Mouse (Mus musculus) right cerebral cortex, postnatal 25 days (tissue): ENCODE results near the gene Timp3.

Experiments
- DNase-seq: peaks from one replicate; pipeline ENCODE4 v3.0.0; 2022

The Timp3 gene

DNA sequence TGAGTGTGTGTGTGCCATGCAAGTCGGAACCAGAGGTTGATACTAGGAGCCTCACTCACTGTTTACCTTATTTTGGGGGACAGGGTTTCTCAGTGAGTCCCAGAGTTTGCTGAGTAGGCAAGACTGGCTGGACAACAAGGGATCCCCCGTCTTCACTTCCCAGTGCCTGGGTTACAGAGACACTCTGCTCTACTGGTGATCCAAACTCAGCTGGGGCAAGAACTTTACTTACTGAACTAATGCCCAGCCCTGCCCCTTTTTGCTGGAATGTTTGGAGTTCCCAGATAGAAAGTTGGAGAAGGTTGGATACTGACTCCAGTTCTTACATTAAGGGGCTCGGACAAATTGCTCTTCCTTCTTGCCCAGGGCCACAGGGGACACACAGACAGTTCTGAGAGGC lies 89.2 kb downstream of the Timp3 start:
- DNase-seq: no peak

DNA sequence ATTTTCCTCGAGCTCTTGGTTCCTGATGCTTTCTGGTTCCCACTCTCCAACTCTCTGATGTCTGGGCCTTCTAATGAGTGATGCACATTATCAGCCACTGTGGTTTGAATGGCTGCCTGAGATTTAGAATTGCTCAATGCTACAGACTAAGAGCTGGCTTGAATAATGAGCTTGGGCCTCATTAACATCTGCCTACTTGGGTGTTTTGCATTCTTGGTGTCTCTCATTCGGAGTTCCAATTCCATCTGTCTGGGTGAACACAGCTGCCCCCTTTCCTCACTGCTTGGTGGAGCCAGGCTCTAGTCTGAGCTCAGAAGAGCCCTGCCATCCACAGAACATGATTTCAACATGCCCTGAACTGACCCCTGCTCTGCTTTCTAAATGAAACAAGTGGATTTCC lies 89.7 kb downstream of the Timp3 start:
- DNase-seq: no peak

DNA sequence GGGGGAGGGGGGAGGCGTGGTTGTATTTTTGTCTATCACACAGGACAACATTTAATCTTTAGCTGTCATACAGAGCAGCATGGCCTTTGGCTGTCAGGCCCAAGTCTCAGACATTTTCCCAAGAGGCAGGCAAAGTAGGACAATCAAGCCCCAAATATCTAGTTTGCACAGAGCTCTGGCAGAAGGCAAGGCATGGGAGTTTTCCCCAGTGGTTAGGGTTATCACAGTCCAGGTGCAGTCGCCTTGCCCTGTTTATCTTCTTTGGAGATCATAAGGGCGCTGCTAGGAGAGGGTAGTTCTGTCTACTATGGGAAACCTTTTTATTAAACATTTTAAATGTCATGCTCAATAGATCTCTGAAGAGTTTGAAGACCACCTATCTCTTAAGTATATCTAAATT lies 92.2 kb downstream of the Timp3 start:
- no peak for DNase-seq

DNA sequence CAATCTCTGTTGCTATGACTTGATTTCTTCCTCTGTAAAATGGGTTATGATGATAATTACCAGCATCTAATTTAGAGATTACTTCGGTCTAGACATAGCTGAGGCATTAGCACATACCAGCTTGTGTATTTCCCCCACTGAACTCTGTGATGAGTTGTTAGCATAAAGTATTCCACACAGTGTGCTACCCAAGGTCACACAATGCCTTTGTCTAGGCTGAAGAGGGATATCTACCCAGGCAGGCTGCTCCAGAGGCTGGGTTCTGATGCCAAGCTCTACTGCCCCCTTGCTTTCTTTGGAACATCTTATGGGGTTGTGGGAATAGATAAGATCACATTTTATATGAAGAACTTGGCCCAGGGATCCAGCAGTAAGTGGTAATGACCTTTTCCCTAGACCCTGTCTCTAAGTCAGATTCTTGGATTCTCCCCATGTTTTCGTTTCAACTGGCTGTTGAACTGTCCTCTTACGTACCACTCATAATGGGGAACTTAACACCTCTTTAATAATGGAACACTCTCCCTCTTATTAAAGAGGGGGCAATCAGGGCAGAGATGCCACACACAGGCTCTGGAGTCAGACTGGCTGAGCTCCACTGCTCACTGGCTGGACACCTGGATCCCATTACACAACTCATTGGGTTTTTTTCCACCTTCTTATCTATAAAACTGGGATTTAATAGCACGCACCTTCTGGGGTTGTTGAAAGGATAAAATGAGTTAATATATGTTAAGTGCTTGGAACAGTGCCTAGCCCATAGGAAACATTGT lies 97.6 kb downstream of the Timp3 start:
- no peak for DNase-seq

GRCm38 (mm10) chr10:86398347-86398720 lies 98.2 kb downstream of the Timp3 start:
- DNase-seq: no peak
